19 mouse cellular contexts compared by ENCODE assay signal in genomic region chrX:160804409-160805150, GRCm38 (mm10). TPM values are rescaled to one million over a fixed set of nuclear protein-coding genes. Genes with fewer than 3 reads are reported as not detected.
DNase-seq lines count a peak whose midpoint lies in the region; ATAC-seq and TF ChIP-seq lines count a peak whose summit lies in the region.
"Had no signal": no experiment of that assay in that cellular context is flagged by ENCODE, and none has a peak within 500 bp of the region (broad histone marks: within the 10 kb centered on the region; RNA-seq: fewer than 3 reads in every experiment).

No protein-coding gene starts in this region.

- H3K27me3 ChIP-seq in forebrain, postnatal 0 days (ENCODE audit: insufficient read depth, low read length): no peaks in the 10 kb centered on the region
- peaks cover 17% of the 10 kb centered on the region; the same call in 1 of the 2 replicates for H3K27me3 ChIP-seq in forebrain, embryonic 13.5 days

- intact Hi-C loops in left cerebral cortex, adult 2 months (cut with DNase I): no loop called here
- intact Hi-C loops in left cerebral cortex, postnatal 36 days (cut with DNase I): no loop called here

- no peak overlapping the region for H3K4me2 ChIP-seq in forebrain, postnatal 0 days (ENCODE audit: low read depth)
- no peak overlapping the region for H3K4me2 ChIP-seq in forebrain, embryonic 13.5 days
- H3K4me2 ChIP-seq: forebrain, embryonic 12.5 days; neural tube, embryonic 12.5 days had no signal

- H3K4me3 ChIP-seq in forebrain, postnatal 0 days (ENCODE audit: low read depth, low read length): no peak overlapping the region
- H3K4me3 ChIP-seq in forebrain, embryonic 13.5 days: no peak overlapping the region
- no peak overlapping the region for H3K4me3 ChIP-seq in left cerebral cortex, adult 2 months
- H3K4me3 ChIP-seq: forebrain, embryonic 12.5 days; limb, embryonic 10.5 days; neural tube, embryonic 12.5 days had no signal

- 56% methylated on average over 4 of the region's 4 CpGs for WGBS in forebrain, postnatal 0 days
- WGBS in forebrain, embryonic 13.5 days: 78% methylated on average over 4 of the region's 4 CpGs

- no peaks in the 10 kb centered on the region; the same call in 1 of the 2 replicates for H3K36me3 ChIP-seq in forebrain, postnatal 0 days (ENCODE audit: insufficient read depth)
- H3K36me3 ChIP-seq in forebrain, embryonic 13.5 days (ENCODE audit: poor library complexity, severe bottlenecking): no peaks in the 10 kb centered on the region
- H3K36me3 ChIP-seq: limb, embryonic 10.5 days; neural tube, embryonic 12.5 days had no signal

- ATAC-seq in forebrain, postnatal 0 days: no peak
- no peak for ATAC-seq in forebrain, embryonic 13.5 days
- peak; percentile 41; the same call in 1 of the 2 replicates for ATAC-seq in megakaryocyte-erythroid progenitor cell, adult 5-6 weeks (replicated peaks; ENCODE audit: low FRiP score, low TSS enrichment, poor library complexity, severe bottlenecking)
- no peak for ATAC-seq in activated CD4-positive, CD25-positive, alpha-beta regulatory T cell, adult 4 months
- ATAC-seq: hindbrain, embryonic 16.5 days; lung, postnatal 0 days had no signal

- H3K4me1 ChIP-seq in forebrain, postnatal 0 days (ENCODE audit: insufficient read depth): no peaks in the 10 kb centered on the region
- no peaks in the 10 kb centered on the region for H3K4me1 ChIP-seq in forebrain, embryonic 13.5 days
- H3K4me1 ChIP-seq: forebrain, embryonic 12.5 days; limb, embryonic 10.5 days; neural tube, embryonic 12.5 days had no signal

- H3K27ac ChIP-seq in forebrain, postnatal 0 days (ENCODE audit: low read depth, low read length): no peak overlapping the region
- no peak overlapping the region for H3K27ac ChIP-seq in forebrain, embryonic 13.5 days
- 0 out of 2 replicates have a peak overlapping the region, but pooled peaks have one; percentile 48 for H3K27ac ChIP-seq in left cerebral cortex, adult 2 months
- H3K27ac ChIP-seq: forebrain, embryonic 12.5 days; limb, embryonic 10.5 days; liver, embryonic 14.5 days; neural tube, embryonic 12.5 days had no signal

- no peaks in the 10 kb centered on the region for H3K9me3 ChIP-seq in forebrain, postnatal 0 days (ENCODE audit: low read length)
- H3K9me3 ChIP-seq in forebrain, embryonic 13.5 days (replicated peaks): no peaks in the 10 kb centered on the region
- H3K9me3 ChIP-seq: forebrain, embryonic 12.5 days; limb, embryonic 10.5 days; neural tube, embryonic 12.5 days had no signal

- H3K9ac ChIP-seq in forebrain, postnatal 0 days: no peak overlapping the region
- no peak overlapping the region for H3K9ac ChIP-seq in forebrain, embryonic 13.5 days
- H3K9ac ChIP-seq: forebrain, embryonic 12.5 days; liver, embryonic 14.5 days; neural tube, embryonic 12.5 days had no signal

- DNase-seq in forebrain, postnatal 0 days: peak; percentile 44
- DNase-seq in left cerebral cortex, adult 2 months (ENCODE audit: extremely low spot score in 1 of 2, low spot score in 2 of 2): no peak
- DNase-seq in left cerebral cortex, postnatal 36 days (ENCODE audit: low spot score in 2 of 2): no peak
- peak; percentile 73 to 76 for DNase-seq in adrenal gland, adult (ENCODE audit: inconsistent age in 2 of 2, low spot score in 1 of 2)
- DNase-seq: embryo, embryonic 11 days; heart, postnatal 14 days; kidney, postnatal 10 days; retina, postnatal 1 day; thymus, postnatal 25 days had no signal

- TF ChIP-seq CTCF in forebrain, postnatal 0 days (IDR thresholded peaks at IDR 0.05; ENCODE audit: low read depth): no peak
- TF ChIP-seq CTCF in left cerebral cortex, adult 2 months (IDR thresholded peaks at IDR 0.05): no peak

RNA-seq across cellular contexts. Expression of gene Rs1, which starts 36.8 kb away (rescaled TPM):
- not detected in 2 replicates for total RNA-seq in forebrain, postnatal 0 days (2014; rRNA removed)
- polyA plus RNA-seq in forebrain, postnatal 0 days (2015; fragmentation: Nextera tagmentation; extraction: Ambion mirVana): 0.02 TPM in 1 of 2 replicates, not detected in the other
- 0.05 TPM in 1 of 2 replicates, not detected in the other for polyA plus RNA-seq in forebrain, embryonic 13.5 days (2015; fragmentation: Nextera tagmentation; extraction: Ambion mirVana)
- total RNA-seq in left cerebral cortex, adult 2 months (2021): under 1 TPM in 1 of 2 experiments, not detected in 1; 0.34 TPM
- under 1 TPM in 1 of 2 experiments, not detected in 1; 0.07 TPM for total RNA-seq in left cerebral cortex, postnatal 36 days (2021)
- not detected in 2 replicates for total RNA-seq in megakaryocyte-erythroid progenitor cell, adult 5-6 weeks (2014; fragmentation: Nextera tagmentation)
- not detected in 2 replicates for total RNA-seq in megakaryocyte-erythroid progenitor cell, adult 5-6 weeks (2017)
- not detected for polyA plus RNA-seq in activated CD4-positive, CD25-positive, alpha-beta regulatory T cell, adult 4 months (2017; shearing (Covaris generic))
- polyA plus RNA-seq: C2C12; limb, embryonic 10.5 days; liver, embryonic 14.5 days; lung, postnatal 0 days; neural tube, embryonic 12.5 days had no signal

Comparison
In these comparisons a context has a peak if more than half of its experiments do, and no peak if none do; other contexts are left out.
1. DNase-seq: peak in forebrain, postnatal 0 days (single experiment) and adrenal gland, adult (2 of 2); none in left cerebral cortex, adult 2 months (0 of 2) and left cerebral cortex, postnatal 36 days (0 of 2).